In genomic region chr5:122132167-122133049, GRCm38 (mm10) we compare ENCODE assay signal across 8 mouse cellular contexts. TPM values are rescaled to one million over a fixed set of nuclear protein-coding genes. Genes with fewer than 3 reads are reported as not detected.
DNase-seq lines count a peak whose midpoint lies in the region; ATAC-seq and TF ChIP-seq lines count a peak whose summit lies in the region.

No protein-coding gene starts in this region.

- H3K9me3 ChIP-seq in heart, embryonic 11.5 days (replicated peaks; ENCODE audit: control insufficient read depth, low read length), result no peaks in the 10 kb centered on the region
- no peaks in the 10 kb centered on the region for H3K9me3 ChIP-seq in ES-Bruce4 (replicated peaks; ENCODE audit: control insufficient read depth, insufficient read depth, low read length, poor library complexity, severe bottlenecking)
- H3K9me3 ChIP-seq in heart, postnatal 0 days (replicated peaks; ENCODE audit: control insufficient read depth, low read length), result no peaks in the 10 kb centered on the region
- no peaks in the 10 kb centered on the region for H3K9me3 ChIP-seq in megakaryocyte, embryonic 14.5 days

- no peak for TF ChIP-seq EP300 in ES-Bruce4 (IDR thresholded peaks at IDR 0.05; ENCODE audit: insufficient read depth, low read depth, low read length)
- TF ChIP-seq EP300 in heart, postnatal 0 days (IDR thresholded peaks at IDR 0.05; ENCODE audit: low read depth), result no peak

- no peak overlapping the region for H3K27ac ChIP-seq in heart, embryonic 11.5 days (ENCODE audit: low read depth, low read length)
- H3K27ac ChIP-seq in ES-Bruce4 (ENCODE audit: insufficient read depth, low read length), result no peak overlapping the region
- no peak overlapping the region for H3K27ac ChIP-seq in heart, postnatal 0 days (ENCODE audit: low read depth)

- peak overlapping the region; percentile 54; the same call in 1 of the 2 replicates for H3K9ac ChIP-seq in heart, embryonic 11.5 days (ENCODE audit: low read depth, low read length)
- H3K9ac ChIP-seq in ES-Bruce4 (ENCODE audit: low read depth, poor library complexity, severe bottlenecking), result peak overlapping the region; percentile 44
- peak overlapping the region; percentile 42; the same call in 1 of the 2 replicates for H3K9ac ChIP-seq in heart, postnatal 0 days (replicated peaks; ENCODE audit: low read depth, low read length)

- H3K27me3 ChIP-seq in heart, embryonic 11.5 days (ENCODE audit: control insufficient read depth, insufficient read depth, low read length), result no peaks in the 10 kb centered on the region
- H3K27me3 ChIP-seq in ES-Bruce4 (ENCODE audit: control insufficient read depth, insufficient read depth, low read length, poor library complexity, severe bottlenecking), result no peaks in the 10 kb centered on the region
- no peaks in the 10 kb centered on the region for H3K27me3 ChIP-seq in heart, postnatal 0 days (ENCODE audit: control insufficient read depth, insufficient read depth, low read length)
- peaks cover 27% of the 10 kb centered on the region for H3K27me3 ChIP-seq in megakaryocyte, embryonic 14.5 days (replicated peaks)

- peaks cover 24% of the 10 kb centered on the region for H3K4me1 ChIP-seq in heart, embryonic 11.5 days (ENCODE audit: control insufficient read depth, insufficient read depth, low read length)
- no peaks in the 10 kb centered on the region for H3K4me1 ChIP-seq in ES-Bruce4 (ENCODE audit: control insufficient read depth, insufficient read depth, low read length)
- peaks cover 26% of the 10 kb centered on the region for H3K4me1 ChIP-seq in heart, postnatal 0 days (ENCODE audit: control insufficient read depth, insufficient read depth)
- H3K4me1 ChIP-seq in megakaryocyte, embryonic 14.5 days, result peaks cover 45% of the 10 kb centered on the region

- H3K4me3 ChIP-seq in heart, embryonic 11.5 days (ENCODE audit: low read depth, low read length), result peak overlapping the region; percentile 44
- H3K4me3 ChIP-seq in ES-Bruce4 (ENCODE audit: low read depth, low read length), result peak overlapping the region; percentile 70
- H3K4me3 ChIP-seq in heart, postnatal 0 days (ENCODE audit: low read depth, low read length), result peak overlapping the region; percentile 45
- peak overlapping the region; percentile 92 for H3K4me3 ChIP-seq in megakaryocyte, embryonic 14.5 days (replicated peaks)

- TF ChIP-seq CTCF in ES-Bruce4 (IDR thresholded peaks at IDR 0.05; ENCODE audit: low read depth, low read length), result no peak
- TF ChIP-seq CTCF in heart, postnatal 0 days (IDR thresholded peaks at IDR 0.05; ENCODE audit: low read depth), result no peak

- peak overlapping the region; percentile 94 for H3K4me2 ChIP-seq in heart, embryonic 11.5 days
- H3K4me2 ChIP-seq in heart, postnatal 0 days (ENCODE audit: low read depth, low read length), result peak overlapping the region; percentile 72

- no peak for TF ChIP-seq POLR2A in ES-Bruce4 (IDR thresholded peaks at IDR 0.05; ENCODE audit: insufficient read depth, low read length)

- no peak for ATAC-seq in heart, embryonic 11.5 days (replicated peaks; ENCODE audit: insufficient number of reproducible peaks, low FRiP score, low TSS enrichment)
- no peak for ATAC-seq in heart, postnatal 0 days (ENCODE audit: insufficient read depth, low read depth)

- no peaks in the 10 kb centered on the region for H3K36me3 ChIP-seq in heart, embryonic 11.5 days (ENCODE audit: control insufficient read depth, insufficient read depth, low read length)
- H3K36me3 ChIP-seq in ES-Bruce4 (ENCODE audit: control insufficient read depth, insufficient read depth, low read length, poor library complexity, severe bottlenecking), result no peaks in the 10 kb centered on the region
- H3K36me3 ChIP-seq in heart, postnatal 0 days (replicated peaks; ENCODE audit: control insufficient read depth, insufficient read depth, low read length), result no peaks in the 10 kb centered on the region
- no peaks in the 10 kb centered on the region for H3K36me3 ChIP-seq in megakaryocyte, embryonic 14.5 days (replicated peaks; ENCODE audit: low read length)

- no peak for DNase-seq in heart, postnatal 4 days
- no peak for DNase-seq in heart, postnatal 0 days (ENCODE audit: low spot score)
- DNase-seq in adrenal gland, postnatal 36 days, result no peak
- DNase-seq in cerebellum, adult 11-12 months, result no peak
- DNase-seq in cerebellum, adult 11 months, result no peak

- WGBS in heart, embryonic 11.5 days (ENCODE audit: insufficient replicate concordance), result 21% methylated on average over 26 of the region's 26 CpGs
- WGBS in heart, postnatal 0 days, result 20% methylated on average over 26 of the region's 26 CpGs

RNA-seq across cellular contexts. Expression of gene Ccdc63, which starts 8.2 kb away (rescaled TPM):
- 0.47 and 0.51 TPM in 2 replicates for polyA plus RNA-seq in heart, embryonic 11.5 days (2014; fragmentation: Nextera tagmentation; extraction: Ambion mirVana)
- total RNA-seq in heart, postnatal 4 days (2021), result under 1 TPM in 1 of 2 experiments, not detected in 1; 0.36 TPM
- polyA plus RNA-seq in ES-Bruce4 (2011; ENCODE audit: insufficient read depth, insufficient read length, low read depth, missing spikeins), result 2.4 and 3.0 TPM in 2 replicates
- total RNA-seq in heart, postnatal 0 days (2014; rRNA removed; ENCODE audit: low replicate concordance), result not detected in 2 replicates
- polyA plus RNA-seq in heart, postnatal 0 days (2015; fragmentation: Nextera tagmentation; extraction: Ambion mirVana), result 0.26 and 0.27 TPM in 2 replicates
- not detected in 2 replicates for polyA plus RNA-seq in megakaryocyte, embryonic 14.5 days (2012; ENCODE audit: insufficient read depth, low replicate concordance)
- not detected for total RNA-seq in adrenal gland, postnatal 36 days (2021)

RNA-seq across cellular contexts. Expression of gene Ppp1cc, which starts 25.7 kb away (rescaled TPM):
- polyA plus RNA-seq in heart, embryonic 11.5 days (2014; fragmentation: Nextera tagmentation; extraction: Ambion mirVana), result 216 and 225 TPM in 2 replicates
- 100 to 1,000 TPM; 216 to 217 TPM for total RNA-seq in heart, postnatal 4 days (2021)
- 437 and 458 TPM in 2 replicates for polyA plus RNA-seq in ES-Bruce4 (2011; ENCODE audit: insufficient read depth, insufficient read length, low read depth, missing spikeins)
- total RNA-seq in heart, postnatal 0 days (2014; rRNA removed; ENCODE audit: low replicate concordance), result 199 and 295 TPM in 2 replicates
- 146 and 157 TPM in 2 replicates for polyA plus RNA-seq in heart, postnatal 0 days (2015; fragmentation: Nextera tagmentation; extraction: Ambion mirVana)
- 22.9 and 52.2 TPM in 2 replicates for polyA plus RNA-seq in megakaryocyte, embryonic 14.5 days (2012; ENCODE audit: insufficient read depth, low replicate concordance)
- total RNA-seq in adrenal gland, postnatal 36 days (2021), result 100 to 1,000 TPM; 165 to 169 TPM

RNA-seq across cellular contexts. Expression of gene Myl2, which starts 31.7 kb away (rescaled TPM):
- 6,790 and 6,847 TPM in 2 replicates for polyA plus RNA-seq in heart, embryonic 11.5 days (2014; fragmentation: Nextera tagmentation; extraction: Ambion mirVana)
- total RNA-seq in heart, postnatal 4 days (2021), result over 10,000 TPM; 18,495 to 19,403 TPM
- polyA plus RNA-seq in ES-Bruce4 (2011; ENCODE audit: insufficient read depth, insufficient read length, low read depth, missing spikeins), result not detected in 2 replicates
- total RNA-seq in heart, postnatal 0 days (2014; rRNA removed; ENCODE audit: low replicate concordance), result 7,568 and 8,637 TPM in 2 replicates
- polyA plus RNA-seq in heart, postnatal 0 days (2015; fragmentation: Nextera tagmentation; extraction: Ambion mirVana), result 15,488 and 15,525 TPM in 2 replicates
- polyA plus RNA-seq in megakaryocyte, embryonic 14.5 days (2012; ENCODE audit: insufficient read depth, low replicate concordance), result not detected in 2 replicates
- 1 to 10 TPM in 1 of 2 experiments, not detected in 1; 2.0 TPM for total RNA-seq in adrenal gland, postnatal 36 days (2021)

Comparison
In these comparisons a context has a peak if more than half of its experiments do, and no peak if none do; other contexts are left out.
1. RNA of gene Myl2, which starts 31.7 kb away (polyA plus RNA-seq): 15,488 to 15,525 TPM in heart, postnatal 0 days and 6,790 to 6,847 TPM in heart, embryonic 11.5 days; not detected in ES-Bruce4 and not detected in megakaryocyte, embryonic 14.5 days; every median in the first group is over 1,000 times any median in the second.
2. Peak in every context shown above with its lines, with median percentiles within 50 percentile points of each other: H3K4me3 ChIP-seq and H3K9ac ChIP-seq.